Mouse (Mus musculus) liver, embryonic 14.5 days (tissue): ENCODE data around the gene Sec16b.

Experiments used
- CTCF ChIP-seq: IDR thresholded peaks from 2 replicates; pipeline ENCODE4 v1.5.1; 2016; ENCODE audit warnings: antibody characterized with exemption, low read depth, control low read depth
- EP300 ChIP-seq: IDR thresholded peaks from 2 replicates; pipeline ENCODE4 v1.6.1; 2016; ENCODE audit warnings: antibody characterized with exemption, low read depth

- peak; percentile 67 for TF ChIP-seq CTCF
- TF ChIP-seq EP300, result no peak
Observed at GRCm38 (mm10) chr1:157560654-157561386, 54.3 kb downstream of the Sec16b start.
